Mouse (Mus musculus): ENCODE results near the gene Tln2.
A peak's percentile ranks its signal among the peaks of the same experiment; 100 is the strongest.

Gene Tln2

DNA sequence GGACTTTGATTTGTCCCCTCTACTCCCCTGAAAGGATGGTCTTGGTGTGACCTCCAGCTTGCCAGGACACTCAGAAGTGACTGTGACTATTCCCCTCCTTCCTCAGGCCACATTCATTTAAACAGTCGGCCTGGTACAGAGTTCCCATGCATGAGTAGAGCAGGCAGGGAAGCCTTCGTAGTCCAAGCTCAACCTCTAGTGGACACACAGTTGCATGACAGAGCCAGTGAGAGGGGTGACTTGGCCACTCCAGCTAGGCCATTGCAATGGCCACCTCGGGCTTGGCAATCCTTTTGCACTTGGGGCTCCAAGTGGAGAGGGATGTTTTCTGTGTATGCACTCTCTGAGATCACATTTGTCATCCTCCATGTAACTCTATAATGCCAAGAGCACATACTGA, 285.2 kb downstream of the Tln2 start:
- DNase-seq (ENCODE audit: low read depth, low spot score) = no peak

DNA sequence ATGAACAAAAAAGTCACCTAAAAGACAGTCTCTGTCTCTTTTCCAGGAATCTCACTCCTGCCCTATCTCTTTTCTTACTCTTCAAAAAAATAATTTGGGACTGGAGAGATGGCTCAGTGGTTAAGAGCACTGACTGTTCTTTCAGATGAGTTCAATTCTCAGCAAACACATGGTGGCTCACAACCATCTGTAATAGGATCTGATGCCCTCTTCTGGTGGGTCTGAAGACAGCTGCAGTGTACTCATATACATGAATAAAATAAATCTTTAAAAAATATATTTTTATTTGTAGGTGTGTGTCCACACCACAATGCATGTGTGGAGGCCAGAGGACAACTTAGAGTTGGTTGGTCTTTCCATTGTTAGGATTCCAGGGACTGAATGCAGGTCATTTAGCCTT, 286.1 kb downstream of the Tln2 start:
- DNase-seq (ENCODE audit: low read depth, low spot score) = no peak

DNA sequence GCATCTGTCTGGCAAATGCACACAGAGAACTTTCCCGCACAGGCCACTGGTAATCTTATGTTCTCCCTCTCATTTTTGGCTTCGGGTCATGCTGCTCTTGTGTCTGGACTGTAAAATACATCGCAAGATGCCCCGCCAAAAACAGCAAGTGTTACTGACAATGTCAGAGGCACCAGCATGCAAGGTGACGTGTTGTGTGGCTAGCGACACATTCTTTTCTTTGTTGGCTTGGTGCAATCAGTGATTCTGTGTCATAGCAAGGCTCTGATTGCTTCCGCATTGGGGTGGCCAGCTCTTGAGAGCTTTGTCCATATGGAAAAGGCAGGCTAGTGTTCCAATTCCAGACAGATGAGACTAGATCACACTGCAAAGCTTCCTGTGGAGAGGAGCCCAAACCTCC, 288.8 kb downstream of the Tln2 start:
- DNase-seq (ENCODE audit: low read depth, low spot score) = no peak

GRCm38 (mm10) chr9:67270061-67270595, 289.4 kb downstream of the Tln2 start:
- no peak for DNase-seq (ENCODE audit: low read depth, low spot score)

GRCm38 (mm10) chr9:67267276-67267990, 292.1 kb downstream of the Tln2 start:
- no peak for DNase-seq (ENCODE audit: low read depth, low spot score)

DNA sequence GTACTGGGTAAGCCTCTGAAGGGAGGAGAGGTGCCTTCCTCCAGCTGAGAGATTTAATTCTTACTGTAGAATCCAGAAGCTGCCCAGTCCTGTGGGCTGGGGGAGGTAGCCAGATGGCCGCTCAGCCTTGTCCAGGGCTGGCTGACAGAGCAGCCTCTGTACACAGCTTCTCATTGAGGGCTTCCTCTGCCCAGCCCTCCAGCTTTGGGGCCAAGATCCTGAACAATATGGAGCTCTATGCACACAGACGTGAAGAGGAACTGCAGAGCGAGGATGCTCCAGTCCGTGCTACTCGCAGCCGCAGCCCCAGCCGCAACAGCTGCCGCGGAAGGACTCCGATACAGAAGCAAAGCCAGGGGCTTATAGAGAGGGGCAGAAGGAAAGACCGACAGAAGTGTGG, 294.0 kb downstream of the Tln2 start:
- no peak for DNase-seq (ENCODE audit: low read depth, low spot score)

GRCm38 (mm10) chr9:67264896-67265295, 294.6 kb downstream of the Tln2 start:
- DNase-seq (ENCODE audit: low read depth, low spot score) = no peak

DNA sequence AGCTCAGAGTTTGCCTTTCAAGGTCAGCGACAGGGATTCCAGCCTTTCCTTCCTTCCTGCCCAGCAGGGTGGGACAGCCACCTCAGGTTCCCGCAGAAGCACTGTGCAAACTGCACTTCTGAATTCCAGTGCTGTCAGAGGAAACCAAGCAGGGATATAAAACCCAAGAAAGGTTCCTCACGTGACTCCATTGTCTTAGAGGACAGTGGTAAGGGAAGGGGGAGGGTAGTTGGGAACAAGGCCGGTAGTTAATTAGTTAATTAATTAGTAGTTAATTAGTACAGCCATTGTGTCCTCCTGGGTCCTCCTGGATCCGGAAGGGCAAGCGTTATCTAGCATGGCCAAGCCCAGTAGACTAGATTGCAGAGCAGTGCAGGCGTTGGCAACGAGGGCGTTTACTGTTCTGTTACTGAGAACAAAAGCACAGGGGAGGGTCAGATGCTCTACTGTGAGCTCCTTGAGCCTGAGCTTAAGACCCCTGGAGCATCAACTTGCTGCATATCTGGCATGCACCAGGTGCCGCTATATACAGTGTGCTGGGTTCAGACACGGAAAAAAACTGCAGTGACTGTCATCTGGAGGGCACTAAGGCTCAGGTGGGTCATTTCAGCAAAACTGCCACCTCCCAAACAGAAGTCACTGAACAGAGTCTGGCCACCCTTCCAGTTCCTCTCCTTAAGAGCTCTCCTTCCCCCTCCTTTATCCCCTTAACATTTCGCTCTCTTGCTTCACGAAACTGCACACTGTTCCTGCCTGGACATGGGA, 298.5 kb downstream of the Tln2 start:
- peak; percentile 95 for DNase-seq (ENCODE audit: low read depth, low spot score)

DNA sequence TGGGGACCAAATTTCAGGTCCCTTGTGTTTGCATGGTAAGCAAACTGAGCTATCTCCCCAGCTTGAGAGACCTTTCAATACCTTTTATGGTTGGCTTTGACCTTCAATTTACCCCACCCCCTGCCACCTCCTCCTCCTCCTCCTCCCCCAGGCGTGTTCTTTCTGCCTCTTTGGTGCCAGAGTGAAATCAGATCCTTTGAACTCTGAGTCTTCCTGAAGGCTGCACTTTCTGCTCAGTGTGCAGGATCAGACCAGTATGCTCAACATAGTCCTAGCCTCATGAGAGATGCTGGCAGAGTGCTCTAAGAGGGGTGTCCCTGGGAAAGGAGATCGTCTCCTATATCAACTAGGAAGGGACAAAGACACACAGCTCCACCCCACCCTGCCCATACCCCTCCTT, 309.4 kb downstream of the Tln2 start:
- no peak for DNase-seq (ENCODE audit: low read depth, low spot score)

GRCm38 (mm10) chr9:67247365-67247950, 312.0 kb downstream of the Tln2 start:
- DNase-seq (ENCODE audit: low read depth, low spot score) = no peak

DNA sequence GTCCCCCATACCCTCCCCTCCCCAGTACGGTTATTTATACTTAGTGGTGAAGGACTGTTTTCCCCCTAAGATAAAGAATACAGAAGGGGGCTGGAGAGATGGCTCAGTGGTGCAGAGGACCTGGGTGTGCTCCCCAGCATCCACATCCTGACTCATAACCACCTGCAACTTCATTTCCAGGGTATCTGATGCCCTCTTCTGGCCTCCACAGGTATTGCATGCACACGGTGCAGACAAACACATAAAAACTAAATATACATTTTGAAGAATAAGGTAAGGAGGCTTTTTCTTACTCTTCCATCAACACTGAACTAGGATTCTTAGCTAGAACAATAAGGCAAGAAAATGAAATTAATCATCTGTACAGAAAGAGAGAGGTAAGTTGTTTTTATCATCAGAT, 314.2 kb downstream of the Tln2 start:
- peak; percentile 61 for DNase-seq (ENCODE audit: low read depth, low spot score)

GRCm38 (mm10) chr9:67241683-67242082, 317.8 kb downstream of the Tln2 start:
- DNase-seq (ENCODE audit: low read depth, low spot score) = no peak

GRCm38 (mm10) chr9:67240456-67240855, 319.0 kb downstream of the Tln2 start:
- DNase-seq (ENCODE audit: low read depth, low spot score) = no peak

DNA sequence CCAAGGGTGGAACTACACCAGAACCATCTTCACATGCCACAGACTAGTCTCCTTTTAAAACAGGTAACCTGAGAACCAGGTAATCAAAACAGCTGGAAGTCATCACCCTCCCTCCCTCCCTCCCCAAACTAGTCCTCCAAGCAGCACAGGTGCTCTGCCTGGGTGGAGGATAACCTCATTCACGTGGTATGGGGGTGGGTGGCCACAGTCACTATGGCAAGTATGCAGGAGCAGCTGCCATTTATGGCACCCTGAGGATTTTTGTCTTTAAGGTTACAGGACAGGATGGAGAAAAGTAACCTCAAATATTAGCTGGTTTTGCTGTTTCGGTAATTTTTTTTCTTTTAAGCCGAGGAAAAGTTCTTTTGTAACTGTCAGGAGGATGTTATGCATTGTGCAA, 322.5 kb downstream of the Tln2 start:
- no peak for DNase-seq (ENCODE audit: low read depth, low spot score)

DNA sequence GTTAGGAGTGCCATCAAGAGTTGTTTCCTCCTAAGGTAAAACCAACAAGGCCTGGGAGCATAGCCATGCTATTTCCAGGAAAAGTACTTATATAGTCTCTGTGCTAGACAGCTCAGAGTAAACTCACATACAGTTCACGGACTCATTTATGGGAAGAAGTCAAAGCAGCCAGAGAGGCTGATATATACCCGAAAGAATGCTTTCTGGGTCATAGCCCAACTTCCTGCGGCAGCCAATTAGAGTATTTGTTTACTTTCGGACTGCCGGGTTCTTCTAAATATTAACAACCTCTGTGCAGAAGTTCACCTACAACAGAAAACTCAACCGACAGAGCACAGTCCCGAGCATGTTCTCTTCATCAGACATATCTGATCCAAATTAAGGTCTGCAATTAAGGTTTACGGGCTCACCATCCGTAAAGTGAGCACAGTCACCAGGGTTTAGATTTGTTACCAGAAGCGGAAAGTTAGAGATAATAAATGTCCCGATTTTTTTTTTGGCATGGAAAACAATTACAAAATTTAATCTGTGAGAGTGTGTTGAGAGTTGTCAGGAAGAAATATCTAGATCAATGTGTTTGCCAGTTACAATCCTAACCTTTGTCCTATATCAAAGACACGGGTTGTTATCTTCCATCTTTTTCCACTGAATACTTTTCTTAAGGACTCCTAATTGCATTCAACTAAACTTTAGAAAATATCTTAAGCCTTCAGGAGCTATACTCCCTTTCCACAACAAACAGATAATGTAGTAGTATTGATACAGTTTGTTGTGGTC, 323.9 kb downstream of the Tln2 start:
- no peak for DNase-seq (ENCODE audit: low read depth, low spot score)

GRCm38 (mm10) chr9:67229033-67229432, 330.5 kb downstream of the Tln2 start:
- no peak for DNase-seq (ENCODE audit: low read depth, low spot score)

DNA sequence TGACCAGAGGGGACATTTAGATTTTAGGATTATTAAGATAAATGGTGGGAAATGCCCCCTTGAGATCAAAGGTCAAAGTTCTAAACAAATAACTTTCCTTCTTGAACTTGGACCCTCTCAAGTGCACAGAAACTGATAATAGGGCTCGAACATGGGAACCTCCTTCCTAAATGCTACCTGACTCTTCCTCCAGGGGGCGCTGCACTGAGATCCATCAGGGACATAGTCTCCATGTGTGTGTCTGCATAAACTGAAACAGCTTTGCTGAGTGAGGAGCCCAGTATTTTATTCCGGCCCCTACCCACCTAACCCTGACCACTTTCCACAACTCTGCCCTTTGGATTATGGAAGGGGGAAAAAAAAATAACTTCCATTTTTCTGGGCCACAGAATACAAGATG, 339.1 kb downstream of the Tln2 start:
- DNase-seq (ENCODE audit: low read depth, low spot score) = peak; percentile 66

- no peak for DNase-seq (ENCODE audit: low read depth, low spot score)
Measured at GRCm38 (mm10) chr9:67218001-67218400, 341.5 kb downstream of the Tln2 start.

DNA sequence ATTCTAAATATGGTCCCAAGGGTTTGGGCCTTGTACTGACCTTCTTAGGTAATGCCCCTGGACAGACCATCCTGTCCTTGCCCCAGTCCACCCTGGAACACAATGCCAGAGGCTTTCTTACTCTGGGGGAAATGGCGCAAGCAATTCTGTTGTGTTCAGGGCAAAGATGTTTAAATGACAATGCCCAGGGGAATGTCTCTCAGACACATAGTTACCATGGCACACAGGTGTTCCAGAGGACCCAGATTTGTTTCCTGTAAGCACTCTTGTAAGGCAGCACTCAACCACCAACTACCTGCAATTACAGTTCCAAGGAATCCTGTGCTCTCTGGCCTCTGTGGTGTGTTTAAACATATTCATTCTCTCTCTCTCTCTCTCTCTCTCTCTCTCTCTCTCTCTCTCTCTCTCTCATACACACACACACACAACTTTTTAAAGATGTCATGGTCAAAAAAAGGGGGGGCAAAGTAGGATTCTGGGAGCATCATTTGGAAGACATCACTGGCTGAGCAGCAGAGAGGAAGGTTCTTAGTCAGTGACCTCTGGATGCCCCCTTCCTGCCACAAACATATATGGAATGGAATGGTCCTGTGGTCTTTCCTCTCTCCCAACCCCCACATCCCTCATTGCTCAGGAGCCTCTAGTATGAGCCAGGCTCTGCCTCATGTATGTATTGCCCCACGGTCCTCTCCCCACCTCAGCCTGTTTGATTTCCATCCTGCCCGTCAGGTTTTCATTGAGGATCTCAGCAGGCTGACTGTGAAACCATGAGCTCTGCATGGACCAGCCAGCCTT, 345.1 kb downstream of the Tln2 start:
- DNase-seq (ENCODE audit: low read depth, low spot score) = peak; percentile 65

GRCm38 (mm10) chr9:67213275-67213674, 346.2 kb downstream of the Tln2 start:
- DNase-seq (ENCODE audit: low read depth, low spot score) = peak; percentile 78

- DNase-seq (ENCODE audit: low read depth, low spot score) = no peak
Measured at GRCm38 (mm10) chr9:67211220-67211619, 348.3 kb downstream of the Tln2 start.

Measured in R1 (cell line).